Mouse (Mus musculus) bone marrow macrophage, adult 2 months (primary cell): ENCODE data around the gene Cuedc2.

Source experiments
- CTCF ChIP-seq: IDR thresholded peaks from 2 replicates; pipeline ENCODE4 v1.5.1; 2012; ENCODE audit warnings: low read depth, mild to moderate bottlenecking, low read length, moderate library complexity
- POLR2A ChIP-seq: IDR thresholded peaks from 2 replicates; pipeline ENCODE4 v1.6.1; 2012; ENCODE audit warnings: mild to moderate bottlenecking, low read depth, low read length, borderline replicate concordance

DNA sequence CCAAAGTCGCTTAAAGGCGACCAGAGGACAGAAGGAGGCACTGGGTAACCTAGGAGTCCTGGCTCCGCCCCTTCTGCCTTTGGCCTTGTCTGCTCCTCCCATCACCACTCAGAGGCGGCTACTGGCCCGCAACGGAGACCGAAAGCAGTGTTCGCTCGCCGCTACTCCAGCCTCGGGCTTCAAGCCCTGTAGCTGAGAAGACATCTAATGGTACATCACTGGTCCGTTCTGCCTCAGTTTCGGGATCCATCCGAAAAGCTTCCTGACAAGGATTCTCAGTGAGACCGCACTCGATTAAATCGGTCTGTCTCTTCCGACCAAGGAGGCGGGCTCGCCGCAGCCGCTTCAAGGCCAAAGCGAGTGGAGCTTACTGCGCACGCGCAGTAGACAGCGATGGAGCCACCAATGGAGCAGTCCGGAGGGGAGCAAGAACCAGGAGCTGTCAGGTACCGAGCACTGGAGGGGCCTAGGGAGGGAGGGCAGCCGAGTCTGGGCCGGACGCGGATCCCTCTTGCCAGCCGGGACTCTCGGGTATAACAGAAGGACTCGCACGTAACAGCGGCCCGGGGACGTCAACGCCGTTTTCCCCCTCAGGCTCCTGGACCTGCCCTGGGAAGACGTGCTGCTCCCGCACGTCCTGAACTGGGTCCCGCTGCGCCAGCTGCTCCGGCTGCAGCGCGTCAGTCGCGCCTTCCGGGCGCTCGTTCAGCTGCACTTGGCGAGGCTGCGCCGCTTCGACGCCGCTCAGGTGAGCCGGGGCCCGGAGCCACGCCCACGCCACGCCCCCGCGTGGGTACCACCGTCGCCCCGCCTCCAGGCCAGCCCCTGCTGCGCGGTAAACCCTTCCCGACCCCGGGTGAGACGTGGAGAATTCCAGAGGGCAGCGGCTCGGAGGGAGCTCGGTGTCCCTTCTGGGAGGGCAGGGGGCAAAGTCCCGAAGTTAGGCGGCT is 10.1 kb downstream of the Cuedc2 start, which contains the start of gene Fbxl15:
- no peak; the same call in 1 of the 2 replicates for TF ChIP-seq POLR2A
- no peak for TF ChIP-seq CTCF
